Mouse (Mus musculus): ENCODE measurements at regions not wholly inside any gene's neighbourhood (a gene's known extent, or its start where the extent isn't known, plus 50 kb on each side); places are given as distances from the start of the nearest gene placed in this dataset.
"Not testable (repeated sequence)": the region's sequence is repeated elsewhere in the genome, so short reads cannot be mapped to it uniquely, and the experiment has no call there.

DNA sequence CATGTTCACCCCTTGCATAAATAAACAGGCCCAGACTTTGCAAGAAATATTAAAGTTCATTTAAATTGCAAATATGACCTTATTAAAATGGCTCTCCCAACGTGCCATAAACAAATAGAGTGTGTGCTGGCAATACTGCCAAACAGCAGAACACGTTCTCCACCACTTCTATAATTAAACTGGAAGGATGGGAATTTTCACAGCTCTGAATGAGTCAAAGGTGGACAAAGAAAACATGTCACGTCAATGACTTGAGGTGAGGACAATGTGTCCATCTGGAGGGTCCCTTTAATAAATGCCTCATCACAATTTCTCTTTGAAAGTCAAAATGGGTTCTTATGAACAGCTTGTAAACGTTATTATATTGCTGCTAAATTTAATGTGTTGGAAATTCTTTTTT, 114.8 kb downstream of the Galc start:
- DNase-seq (ENCODE audit: low read depth), result no peak

DNA sequence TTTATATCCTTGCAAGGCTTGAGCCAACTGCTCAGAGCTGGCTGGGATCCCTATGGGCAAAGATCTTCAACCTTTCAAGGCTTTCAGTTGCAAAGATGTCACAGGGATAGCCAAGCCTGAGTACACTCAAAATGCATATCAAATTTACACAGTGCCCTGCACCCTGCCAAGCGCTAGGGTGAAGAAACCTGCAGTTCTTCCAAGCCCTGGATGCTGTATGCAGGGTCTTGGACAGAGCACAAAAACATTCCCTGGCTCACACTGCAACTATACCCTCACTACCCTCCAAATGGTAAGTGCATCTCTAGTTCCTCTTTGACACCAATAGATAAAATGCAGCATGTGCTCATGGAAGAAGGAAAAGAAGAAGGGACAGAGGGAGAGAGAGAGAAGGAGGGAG, 116.1 kb downstream of the Galc start:
- DNase-seq (ENCODE audit: low read depth), result no peak

- DNase-seq (ENCODE audit: low read depth), result not testable (repeated sequence)
Measured at GRCm38 (mm10) chr12:98139906-98140305, 119.4 kb downstream of the Galc start.

DNA sequence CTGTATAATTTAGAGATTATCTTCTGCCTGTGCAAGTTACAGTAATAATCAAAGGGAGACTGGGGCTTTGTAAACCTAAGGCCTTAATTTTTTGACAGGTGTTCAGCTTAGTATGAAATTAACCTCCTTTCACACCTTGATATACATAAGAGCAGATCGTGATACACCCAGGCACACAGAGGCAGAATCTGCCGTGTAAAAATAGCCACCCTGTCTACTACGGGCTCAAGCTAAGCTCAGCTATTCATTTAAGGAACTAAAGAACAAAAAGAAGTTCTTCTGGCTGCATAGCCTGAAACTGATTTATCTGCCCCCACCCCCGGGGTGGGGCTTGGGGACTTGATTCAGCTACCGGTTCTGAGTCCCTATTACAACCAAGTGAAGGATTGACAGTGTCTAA, 128.0 kb downstream of the Galc start:
- no peak for DNase-seq (ENCODE audit: low read depth)

DNA sequence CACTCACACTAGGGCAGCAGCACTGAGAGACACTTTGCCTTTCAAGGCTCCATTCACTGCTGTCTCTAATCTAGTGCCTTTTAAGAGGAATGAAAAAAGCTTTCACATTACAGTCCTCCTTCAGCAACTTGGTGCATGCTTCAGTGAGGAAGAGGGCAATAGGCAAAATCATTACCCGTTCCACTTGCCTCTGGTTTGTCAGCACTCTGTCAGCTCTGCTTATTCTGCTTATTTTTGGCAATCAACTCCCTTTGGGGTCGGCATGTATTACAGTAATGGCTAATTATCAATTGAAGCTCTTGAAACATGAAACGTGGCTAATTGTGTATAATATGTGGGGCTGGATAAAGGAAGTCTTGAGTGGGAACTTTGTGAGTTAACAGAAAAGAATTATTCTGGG, 135.7 kb downstream of the Galc start:
- DNase-seq (ENCODE audit: low read depth), result no peak

DNA sequence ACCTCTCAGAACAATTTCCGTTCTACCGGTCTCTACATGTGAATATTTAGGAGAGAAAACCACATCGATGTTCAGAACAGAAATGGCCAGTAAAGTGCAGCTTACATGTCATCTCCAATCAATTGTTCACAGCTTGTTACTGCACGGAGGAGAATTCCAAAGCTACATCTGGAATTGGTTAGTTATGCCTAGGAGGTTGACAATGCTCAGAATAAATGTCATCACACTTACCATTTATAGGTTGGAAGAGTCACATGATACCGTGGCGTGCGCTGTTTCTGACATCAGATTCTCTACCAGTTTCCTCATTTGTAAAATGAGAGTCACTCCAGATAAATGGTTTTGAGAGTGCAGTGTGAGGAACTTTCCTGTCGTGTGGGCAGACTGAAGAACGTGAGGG, 151.2 kb downstream of the Galc start:
- no peak for DNase-seq (ENCODE audit: low read depth)

DNA sequence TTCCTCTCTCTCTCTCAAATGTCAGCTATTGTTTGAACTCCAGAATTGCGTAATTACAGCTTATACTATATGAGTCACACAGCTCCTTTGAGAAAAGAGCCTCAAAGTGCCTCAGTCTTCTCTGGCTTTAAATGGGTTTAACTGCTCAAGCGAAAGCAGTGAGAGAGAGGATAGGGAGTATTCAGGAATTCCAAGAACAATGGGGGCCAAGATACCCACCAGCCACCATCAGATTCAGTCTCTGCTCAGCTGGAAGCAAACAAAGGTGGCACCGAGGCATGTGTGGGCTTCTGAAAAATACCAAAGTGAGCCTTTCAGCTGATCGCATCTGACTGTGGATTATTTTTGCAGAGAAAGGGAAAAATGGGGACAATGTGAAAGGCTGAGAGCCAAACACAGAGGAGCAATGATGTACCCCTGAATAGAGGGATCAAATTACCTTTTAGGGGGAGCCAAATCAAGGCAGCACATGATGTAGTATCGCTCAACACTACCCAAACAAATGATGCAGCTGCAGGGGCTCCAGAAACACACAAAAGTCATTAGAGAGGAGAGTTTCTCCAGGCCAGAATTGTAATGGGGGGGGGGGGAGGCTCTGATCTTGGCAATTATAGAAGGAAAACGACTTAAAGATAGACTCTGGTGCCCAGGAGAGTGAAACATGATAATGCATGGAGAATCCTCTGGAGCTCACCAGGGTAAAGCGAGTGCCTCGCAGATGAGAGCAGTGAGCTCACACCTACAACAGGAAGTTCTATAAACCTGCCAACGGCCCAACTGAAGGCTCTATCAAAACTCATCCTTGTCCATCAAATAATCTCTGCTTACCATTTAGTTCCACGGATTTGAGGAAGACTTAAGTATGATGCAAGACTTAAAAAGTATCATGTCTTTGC, 152.2 kb downstream of the Galc start:
- DNase-seq (ENCODE audit: low read depth), result no peak

DNA sequence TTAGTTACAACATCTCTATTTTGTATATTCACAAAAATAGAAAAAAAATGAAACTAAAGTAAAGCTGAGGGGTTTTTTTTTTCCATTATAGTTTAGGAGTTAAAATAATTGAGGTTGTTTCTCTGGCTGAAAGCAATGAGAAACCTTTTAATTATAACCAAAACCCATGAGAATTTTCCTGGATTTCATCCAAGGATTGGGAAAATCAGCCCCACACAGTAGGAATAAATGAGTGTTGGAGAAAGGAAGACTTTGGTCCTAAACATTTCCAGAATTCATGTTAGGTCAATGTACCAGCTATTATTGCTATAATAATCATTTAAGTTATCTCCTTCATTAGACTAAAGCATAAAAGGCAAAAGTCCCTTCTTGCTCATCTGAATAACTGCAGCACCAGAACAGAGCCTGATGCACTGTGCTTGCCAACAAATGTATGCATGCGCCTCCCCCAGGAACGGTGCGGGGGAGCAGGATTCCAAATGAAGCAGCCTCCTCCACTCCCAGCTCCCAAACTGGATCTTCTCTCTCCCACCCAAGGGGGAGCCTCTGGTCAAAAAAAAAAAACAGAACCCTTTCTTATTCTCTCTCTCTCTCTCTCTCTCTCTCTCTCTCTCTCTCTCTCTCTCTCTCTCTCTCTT, 153.0 kb downstream of the Galc start:
- DNase-seq (ENCODE audit: low read depth), result no peak

DNA sequence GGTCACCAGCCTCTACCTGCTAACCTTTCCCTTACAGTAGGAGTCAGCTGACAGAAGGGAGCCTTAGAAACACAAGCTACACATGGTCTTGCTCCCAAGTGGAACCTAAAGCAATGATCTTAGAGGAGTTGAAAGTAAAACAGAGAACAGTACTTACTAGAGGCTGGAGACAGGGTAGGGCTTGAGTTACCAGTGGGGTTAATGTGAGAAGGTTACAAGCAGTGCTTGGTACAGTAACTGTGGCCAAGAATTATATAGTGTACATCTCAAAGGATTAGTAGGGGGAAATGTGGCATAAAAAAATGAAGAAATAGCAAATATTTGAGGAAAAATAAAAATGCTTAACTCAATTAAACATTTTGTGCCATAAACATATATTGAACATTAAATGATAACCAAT, 153.5 kb downstream of the Galc start:
- DNase-seq (ENCODE audit: low read depth), result no peak

DNA sequence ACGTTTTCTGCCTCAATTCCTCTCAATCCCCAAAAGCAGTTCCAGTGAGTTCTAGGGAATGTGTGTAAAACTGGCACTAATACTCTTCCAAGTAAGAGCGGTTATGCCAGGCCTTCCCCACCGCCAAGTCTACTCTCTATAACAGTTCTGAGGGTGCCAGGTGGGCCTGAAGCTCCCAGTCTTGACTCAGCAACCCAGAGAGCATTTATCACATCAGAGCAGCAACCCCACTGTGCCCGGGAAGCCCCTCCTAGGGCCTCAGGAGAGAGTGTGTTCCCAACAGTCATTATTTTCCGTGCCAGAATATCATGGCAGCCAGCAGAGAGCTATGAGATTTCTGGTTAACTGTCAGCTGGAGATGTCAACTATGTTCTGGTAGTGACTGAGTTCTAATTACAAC, 169.1 kb downstream of the Galc start:
- DNase-seq (ENCODE audit: low read depth), result no peak

DNA sequence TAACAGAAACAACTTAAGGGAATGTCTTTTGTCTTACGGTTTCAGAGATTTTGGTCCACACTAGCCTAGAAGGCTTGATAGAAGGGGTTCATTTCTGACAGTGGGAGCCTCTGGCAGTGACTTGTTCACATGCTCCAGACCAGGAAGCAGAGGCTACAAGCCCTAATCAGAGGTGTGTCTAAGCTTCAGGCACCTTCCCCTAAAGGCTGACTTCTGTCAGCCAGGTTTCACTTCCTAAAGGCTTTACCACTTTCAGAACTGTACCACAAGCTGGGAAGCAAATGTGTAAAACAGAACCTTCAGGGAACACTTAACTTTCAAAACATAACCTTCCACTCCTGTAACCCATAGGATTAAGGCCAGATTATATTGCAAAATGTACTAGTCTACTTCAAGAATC, 180.9 kb downstream of the Galc start:
- DNase-seq (ENCODE audit: low read depth), result no peak

DNA sequence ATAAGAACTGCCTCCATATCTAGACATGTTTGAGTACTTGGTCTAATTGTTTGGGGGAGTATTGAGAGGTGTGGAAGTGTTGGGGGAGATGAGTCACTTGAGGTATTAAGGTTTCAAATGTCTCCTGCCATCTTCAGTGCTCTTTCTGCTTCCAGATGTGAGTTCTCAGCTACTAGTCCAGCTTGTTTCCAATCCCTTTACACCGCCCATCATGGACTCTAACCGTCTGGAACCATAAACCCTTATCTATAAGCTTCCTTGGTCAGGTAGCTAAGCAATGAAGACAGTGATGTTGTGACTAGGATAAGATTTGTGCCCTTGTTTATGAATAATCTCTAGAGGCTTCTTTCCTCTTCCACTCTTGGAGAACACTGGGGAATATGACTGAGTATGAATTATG, 183.7 kb downstream of the Galc start:
- no peak for DNase-seq (ENCODE audit: low read depth)

DNA sequence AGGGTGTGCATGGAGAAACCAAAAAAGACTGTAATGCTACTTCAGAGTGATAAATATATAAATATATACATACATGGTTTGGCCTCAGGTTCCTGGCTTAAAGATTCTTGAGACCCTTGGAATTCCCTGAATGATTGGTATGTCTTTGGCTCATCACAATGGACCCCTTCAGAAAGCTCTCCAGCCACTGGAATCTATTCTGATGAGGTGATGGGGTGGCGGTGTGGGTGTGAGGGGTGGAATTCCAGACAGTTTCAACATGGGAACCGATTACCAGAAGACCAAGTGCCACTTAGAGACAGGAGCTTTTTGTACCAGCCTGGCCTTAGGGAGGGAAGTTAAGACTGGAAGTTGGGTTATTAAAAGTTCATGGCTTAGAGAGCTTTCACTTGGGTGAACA, 190.1 kb downstream of the Galc start:
- no peak for DNase-seq (ENCODE audit: low read depth)

DNA sequence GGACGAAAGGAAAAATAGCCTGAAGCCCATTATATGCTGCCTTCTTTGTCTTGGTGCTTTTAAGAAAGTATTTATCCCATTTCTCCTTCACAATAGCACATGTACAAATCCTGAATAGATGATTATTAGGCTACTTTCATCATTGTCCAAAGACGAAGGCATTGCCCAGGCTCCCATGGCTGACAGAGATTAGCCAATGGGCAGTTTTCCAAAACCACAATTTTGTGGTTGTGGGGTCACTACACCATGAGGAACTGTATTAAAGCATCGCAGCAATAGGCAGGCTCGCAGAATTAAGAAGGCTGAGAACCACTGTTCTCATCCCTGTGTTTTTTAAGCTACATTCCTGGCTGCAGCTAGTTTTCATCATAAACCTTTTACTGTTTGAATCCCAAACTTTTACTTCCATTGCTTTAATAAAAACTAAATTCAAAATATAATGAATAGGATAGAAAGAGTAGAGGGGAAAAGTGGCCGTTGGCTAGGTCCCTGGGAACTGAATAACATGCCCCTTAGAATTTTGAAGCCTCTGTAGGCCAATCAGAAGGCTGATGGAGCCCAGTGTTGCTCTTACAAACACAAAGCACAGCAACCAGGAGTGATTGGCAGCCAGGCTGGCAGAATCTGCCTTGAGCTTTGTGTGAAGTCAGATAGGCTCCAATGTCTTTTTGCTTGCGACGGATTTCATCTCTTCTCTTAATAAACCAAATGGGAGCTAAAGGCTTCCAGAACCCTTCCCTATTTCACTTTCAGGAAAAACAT, 199.7 kb downstream of the Galc start:
- DNase-seq (ENCODE audit: low read depth), result no peak

- no peak for DNase-seq (ENCODE audit: low read depth)
Measured at GRCm38 (mm10) chr12:98058977-98059376, 200.3 kb downstream of the Galc start.

- DNase-seq (ENCODE audit: low read depth), result no peak
Measured at GRCm38 (mm10) chr12:98050934-98051333, 208.3 kb downstream of the Galc start.

GRCm38 (mm10) chr12:98050500-98050899, 208.8 kb downstream of the Galc start:
- DNase-seq (ENCODE audit: low read depth), result no peak

DNA sequence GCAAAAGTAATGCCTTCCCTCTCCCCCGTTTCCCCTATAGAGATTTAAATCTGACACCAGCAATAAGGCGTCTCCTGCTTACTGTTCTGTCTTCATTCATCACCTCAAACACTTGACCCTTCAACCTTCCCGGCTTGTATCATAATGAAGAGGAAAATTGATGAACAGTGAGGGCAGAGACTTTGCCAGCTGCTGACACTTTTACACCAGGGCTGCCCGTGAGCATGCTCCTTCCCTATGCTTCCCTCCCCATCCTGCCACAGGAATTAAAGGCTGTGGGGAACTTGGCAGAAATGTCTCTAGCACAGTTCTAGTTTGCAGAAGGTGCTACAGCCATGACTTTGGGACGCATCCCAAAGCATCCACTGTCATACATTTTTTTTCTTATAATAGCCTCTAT, 209.2 kb downstream of the Galc start:
- DNase-seq (ENCODE audit: low read depth), result no peak

DNA sequence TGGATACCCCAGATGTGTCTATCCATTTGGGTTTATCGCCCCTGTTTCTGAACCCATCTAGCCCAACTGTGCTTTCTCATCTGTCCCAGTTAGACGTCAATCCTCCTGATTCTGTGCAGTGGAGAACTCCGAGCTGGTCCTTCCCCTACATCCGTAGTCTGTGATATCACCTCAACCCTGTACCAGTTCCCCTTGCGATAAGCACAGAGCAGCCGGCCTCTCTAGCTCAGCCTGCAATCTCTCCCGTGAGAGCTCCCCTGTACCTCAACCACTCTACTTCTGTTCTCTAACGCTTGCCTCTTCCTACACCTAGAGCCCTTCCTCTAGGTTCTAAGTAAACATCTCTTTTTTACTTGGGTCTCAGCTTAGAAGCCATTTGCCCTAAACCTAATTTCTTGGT, 211.5 kb downstream of the Galc start:
- no peak for DNase-seq (ENCODE audit: low read depth)

DNA sequence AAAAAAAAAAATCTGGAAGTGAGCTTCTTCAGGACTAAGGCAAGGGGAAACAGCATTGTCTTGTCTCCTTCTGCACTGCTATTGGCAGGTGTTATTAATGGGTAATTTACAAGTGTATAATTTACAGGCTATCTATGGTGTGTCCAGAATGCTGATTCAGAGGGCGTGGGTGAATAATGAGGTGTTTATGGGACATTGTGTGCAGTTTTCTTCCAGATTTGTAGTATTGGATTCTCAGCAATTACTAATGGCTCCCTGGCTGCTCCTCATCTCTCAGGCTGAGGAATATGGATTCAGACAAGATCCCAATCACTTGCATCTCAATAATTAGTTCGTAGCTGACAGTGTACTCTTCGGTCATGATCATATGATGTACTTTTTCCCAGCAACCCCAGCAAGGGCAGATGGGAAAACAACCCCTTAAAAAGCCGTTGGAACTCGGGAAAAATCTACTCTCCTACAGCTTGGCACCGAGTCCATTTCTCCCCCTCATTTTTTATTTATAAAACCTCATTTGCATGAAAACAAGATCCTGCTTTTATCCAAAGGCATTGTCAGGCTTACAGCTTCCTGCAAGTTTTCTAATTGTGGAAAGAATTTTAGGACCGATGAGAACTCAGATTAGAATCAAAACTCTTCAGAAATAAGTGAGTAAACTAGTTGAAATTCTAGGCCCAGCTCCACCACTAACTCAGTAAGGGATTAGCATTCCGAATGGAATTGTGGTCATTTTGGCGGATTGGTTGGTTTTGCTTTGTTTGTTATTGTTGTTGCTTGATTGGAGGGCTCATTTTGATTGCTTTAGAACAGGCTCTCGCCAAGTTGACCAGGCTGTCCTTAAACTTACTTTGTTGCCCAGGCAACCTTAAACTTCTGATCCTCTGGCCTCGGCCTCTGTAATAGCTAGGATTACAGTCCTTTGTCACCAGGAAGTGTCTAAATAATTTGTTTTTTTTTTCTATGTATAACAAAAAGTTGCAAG, 212.5 kb downstream of the Galc start:
- no peak for DNase-seq (ENCODE audit: low read depth)

GRCm38 (mm10) chr12:98045784-98046458, 213.3 kb downstream of the Galc start:
- DNase-seq (ENCODE audit: low read depth), result no peak

Data from induced T-regulatory cell, adult 2 months (primary cell).